Mouse (Mus musculus) brain, embryonic 14.5 days (tissue): ENCODE results near the gene Dgkd.

Source experiments
- CTCF ChIP-seq: fragments of 200-500 bp; IDR thresholded peaks from 2 replicates; pipeline ENCODE4 v1.5.1; 2012; ENCODE audit warnings: inconsistent platforms, mild to moderate bottlenecking, moderate library complexity, borderline replicate concordance; ENCODE audit not compliant: insufficient read depth, insufficient read length; ENCODE audit errors: extremely low read depth
- POLR2A ChIP-seq: fragments of 200-500 bp; IDR thresholded peaks from 2 replicates; pipeline ENCODE4 v1.6.1; 2012; ENCODE audit warnings: mild to moderate bottlenecking, inconsistent platforms, borderline replicate concordance; ENCODE audit not compliant: poor library complexity, insufficient read depth, insufficient read length, severe bottlenecking; ENCODE audit errors: extremely low read depth

DNA sequence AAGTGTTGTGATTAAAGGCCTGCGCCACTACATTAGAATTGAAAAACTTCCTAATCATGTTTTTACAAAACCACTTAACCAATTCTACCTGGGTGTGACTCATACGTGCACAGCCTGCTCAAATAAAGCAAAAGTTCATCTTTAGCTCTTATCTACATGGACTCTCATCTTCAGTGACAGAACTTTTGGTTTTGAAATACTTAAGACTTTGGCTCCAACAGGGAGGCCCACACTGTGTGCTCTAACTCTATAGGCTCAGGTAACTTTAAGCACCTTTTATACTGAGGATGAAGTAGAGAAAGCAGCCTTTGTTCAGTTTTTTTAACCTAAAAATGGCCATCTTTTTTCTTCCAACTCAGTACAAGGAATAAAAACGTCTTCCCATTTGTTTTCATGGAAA, 100.0 kb downstream of the Dgkd start:
- TF ChIP-seq CTCF = no peak
- TF ChIP-seq POLR2A = no peak
